Mouse (Mus musculus): ENCODE results near the gene Dennd1a. TPM values are rescaled to one million over a fixed set of nuclear protein-coding genes. Genes with fewer than 3 reads are reported as not detected.

The Dennd1a gene
- total RNA-seq, 2 experiments from 2014 or later = 28.4 to 28.5 TPM

- H3K4me3 ChIP-seq = no peak overlapping the region
- intact Hi-C loops (cut with DNase I) = no loop called here
- DNase-seq = no peak
- no peak overlapping the region for H3K27ac ChIP-seq
- TF ChIP-seq CTCF (IDR thresholded peaks at IDR 0.05) = no peak
Measured at GRCm38 (mm10) chr2:38220687-38221435, 66.3 kb downstream of the Dennd1a start.

- Histone ChIP-seq H3K4me3 (no peak overlapping the region), H3K27ac (no peak overlapping the region)
- no peak for DNase-seq
- intact Hi-C loops (cut with DNase I) = no loop called here
- no peak for TF ChIP-seq CTCF (IDR thresholded peaks at IDR 0.05)
Measured at GRCm38 (mm10) chr2:38219666-38220065, 67.5 kb downstream of the Dennd1a start.

- no peak for DNase-seq
- H3K4me3 ChIP-seq = no peak overlapping the region
- no peak overlapping the region for H3K27ac ChIP-seq
- intact Hi-C loops (cut with DNase I) = no loop called here
- TF ChIP-seq CTCF (IDR thresholded peaks at IDR 0.05) = no peak
Measured at GRCm38 (mm10) chr2:38213041-38213440, 74.1 kb downstream of the Dennd1a start.

DNA sequence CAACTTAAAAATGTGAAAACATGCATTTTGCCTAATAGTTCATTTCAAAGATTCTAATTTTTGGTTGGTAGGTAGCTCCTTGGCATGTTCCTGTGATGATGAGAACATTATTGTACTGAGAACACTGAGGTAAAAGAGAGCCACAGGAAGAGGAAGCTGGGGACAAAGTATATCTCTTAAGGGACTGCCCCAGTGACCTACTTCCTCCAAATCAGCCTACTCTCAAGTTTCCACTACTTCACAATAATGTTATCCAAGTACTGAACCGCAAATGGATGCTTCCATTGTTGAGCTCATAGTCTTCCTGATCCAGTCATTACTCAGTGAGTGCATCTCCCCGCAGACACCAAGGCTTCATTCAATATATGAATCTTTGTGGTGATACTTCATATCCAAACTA lies 75.8 kb downstream of the Dennd1a start:
- intact Hi-C loops (cut with DNase I) = no loop called here
- H3K4me3 ChIP-seq = no peak overlapping the region

DNA sequence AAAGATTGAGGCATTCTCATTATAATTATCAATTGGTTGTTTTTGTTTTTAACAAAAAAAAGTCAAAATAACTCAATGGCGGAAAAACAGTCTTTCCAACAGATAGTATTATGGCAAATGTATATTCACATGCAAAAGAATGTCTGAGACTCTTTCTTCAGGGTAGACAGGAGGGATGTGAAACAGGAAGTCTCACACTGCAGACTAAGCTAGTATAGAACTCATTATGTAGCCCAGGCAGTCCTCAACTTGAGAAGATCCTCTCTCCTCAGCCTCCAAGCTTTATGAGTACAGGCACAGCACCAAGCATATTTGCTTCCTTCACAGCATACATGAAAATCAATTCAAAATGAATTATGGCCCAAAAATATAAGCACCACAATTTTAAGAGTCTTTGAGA lies 79.4 kb downstream of the Dennd1a start:
- H3K27ac ChIP-seq = no peak overlapping the region
- DNase-seq = no peak
- H3K4me3 ChIP-seq = no peak overlapping the region
- no peak for TF ChIP-seq CTCF (IDR thresholded peaks at IDR 0.05)
- intact Hi-C loops (cut with DNase I) = no loop called here

More for the DNA sequence above, 75.8 kb downstream of the Dennd1a start:
- no peak overlapping the region for H3K27ac ChIP-seq
- DNase-seq = no peak
- TF ChIP-seq CTCF (IDR thresholded peaks at IDR 0.05) = no peak

DNA sequence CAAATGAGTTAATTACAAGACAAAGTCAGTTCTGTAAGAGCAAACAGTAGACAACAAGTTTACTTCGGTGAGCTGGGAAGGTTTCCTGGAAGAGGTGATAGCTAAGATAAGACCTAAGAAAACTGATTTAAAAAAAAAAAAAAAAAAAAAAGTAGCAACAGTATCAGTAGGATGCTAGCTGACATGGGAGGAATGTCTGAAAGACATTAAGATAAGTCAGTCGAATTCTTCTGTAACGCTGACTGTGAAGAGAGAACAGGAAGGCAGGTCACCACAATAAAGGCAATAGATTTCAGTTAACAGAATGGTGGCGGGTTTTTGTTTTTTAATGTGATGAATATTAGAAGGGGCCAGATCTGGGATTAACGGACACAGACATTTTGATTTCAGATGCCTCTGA lies 81.9 kb downstream of the Dennd1a start:
- intact Hi-C loops (cut with DNase I) = no loop called here
- Histone ChIP-seq H3K27ac (no peak overlapping the region), H3K4me3 (no peak overlapping the region)
- no peak for DNase-seq
- TF ChIP-seq CTCF (IDR thresholded peaks at IDR 0.05) = no peak

DNA sequence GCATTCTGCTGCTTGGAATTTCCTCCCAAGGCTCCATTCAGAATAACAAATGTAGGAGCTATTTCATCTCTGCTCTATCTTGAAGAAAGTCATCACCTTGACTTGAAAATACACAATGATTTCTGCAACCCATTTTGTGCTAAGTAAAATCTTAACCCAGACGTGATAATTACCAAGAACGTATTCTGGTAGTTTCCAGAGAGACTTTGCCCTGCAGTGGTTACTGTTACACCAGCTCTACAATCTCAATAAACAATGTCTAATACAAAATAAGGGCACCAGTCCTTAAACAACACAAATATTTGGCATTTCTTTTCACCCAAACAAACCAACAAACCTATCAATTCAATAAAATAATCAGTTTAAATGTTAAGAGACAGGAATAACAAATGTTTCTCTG lies 82.5 kb downstream of the Dennd1a start:
- intact Hi-C loops (cut with DNase I) = no loop called here
- TF ChIP-seq CTCF (IDR thresholded peaks at IDR 0.05) = no peak
- Histone ChIP-seq H3K27ac (no peak overlapping the region), H3K4me3 (no peak overlapping the region)
- DNase-seq = no peak

DNA sequence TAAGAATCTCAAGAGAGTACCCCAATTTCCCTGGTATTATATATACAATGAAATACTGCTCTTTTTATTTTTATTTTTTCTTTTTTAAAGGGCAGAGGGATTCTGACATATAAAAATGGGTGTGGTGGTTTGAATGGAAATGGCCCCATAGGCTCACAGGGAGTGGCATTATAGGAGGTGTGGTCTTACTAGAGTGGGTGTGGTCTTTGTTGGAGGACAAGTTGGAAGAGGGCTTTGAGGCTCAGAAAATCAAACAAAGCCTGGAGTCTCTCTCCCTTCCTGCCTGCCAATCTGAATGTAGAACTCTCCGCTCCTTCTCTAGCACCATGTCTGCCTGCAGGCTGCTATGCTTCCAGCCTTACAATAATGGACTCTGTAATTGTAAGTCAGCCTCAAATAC lies 89.1 kb downstream of the Dennd1a start:
- intact Hi-C loops (cut with DNase I) = loop anchor here (5.0 kb wide), 1 partner anchor 89 kb away; the partner anchor contains the start of gene Dennd1a
- no peak for TF ChIP-seq CTCF (IDR thresholded peaks at IDR 0.05)
- no peak overlapping the region for H3K4me3 ChIP-seq

DNA sequence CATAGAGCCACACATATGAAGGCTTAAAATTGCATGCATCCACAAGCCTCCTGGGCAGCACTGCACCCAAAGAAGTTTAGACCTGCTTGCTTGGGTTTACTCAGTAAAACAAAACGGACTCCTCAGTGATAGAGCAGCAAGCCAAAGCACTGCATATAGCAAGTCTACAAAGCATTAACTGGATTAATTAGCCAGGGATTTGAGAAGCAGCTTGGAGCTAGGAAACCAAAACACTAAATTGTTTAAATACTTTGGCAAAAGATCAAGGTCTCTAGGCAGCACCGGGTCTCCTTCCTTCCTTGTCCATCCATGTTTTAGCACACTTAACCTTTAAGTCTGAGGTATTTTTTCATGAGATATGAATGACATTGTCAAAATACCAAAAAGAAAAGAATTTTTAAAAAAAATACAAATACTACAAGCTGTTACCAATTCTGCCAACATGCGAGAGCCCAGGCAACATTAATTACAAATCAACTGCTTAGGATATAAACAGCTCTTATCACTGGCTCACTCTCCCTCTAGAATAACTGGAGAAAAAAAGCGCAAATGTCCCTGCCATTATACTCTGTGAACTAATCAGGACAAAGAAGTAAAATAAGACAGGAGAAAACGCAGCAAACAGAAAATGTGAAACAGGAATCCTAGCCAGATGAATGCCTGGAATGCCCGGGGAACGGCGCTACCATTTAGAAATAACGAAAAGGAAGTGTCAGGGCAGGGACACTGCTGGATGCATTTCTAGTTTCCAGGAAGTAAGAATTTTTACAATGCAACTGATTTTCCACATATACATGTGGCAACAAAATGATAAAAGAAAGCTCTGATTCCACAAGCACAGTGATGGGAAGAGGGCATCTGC lies 90.8 kb downstream of the Dennd1a start:
- no peak for TF ChIP-seq CTCF (IDR thresholded peaks at IDR 0.05)

More for the DNA sequence above, 89.1 kb downstream of the Dennd1a start:
- DNase-seq = no peak
- H3K27ac ChIP-seq = no peak overlapping the region

GRCm38 (mm10) chr2:38192007-38192406 lies 95.2 kb downstream of the Dennd1a start:
- TF ChIP-seq CTCF (IDR thresholded peaks at IDR 0.05) = no peak
- Histone ChIP-seq H3K27ac (no peak overlapping the region), H3K4me3 (no peak overlapping the region)
- no peak for DNase-seq
- intact Hi-C loops (cut with DNase I) = no loop called here

More for the DNA sequence above, 90.8 kb downstream of the Dennd1a start:
- DNase-seq = no peak
- H3K27ac ChIP-seq = no peak overlapping the region
- peak overlapping the region; percentile 31 for H3K4me3 ChIP-seq
- intact Hi-C loops (cut with DNase I) = loop anchor here (5.0 kb wide), 1 partner anchor 91 kb away; the partner anchor contains the start of gene Dennd1a

DNA sequence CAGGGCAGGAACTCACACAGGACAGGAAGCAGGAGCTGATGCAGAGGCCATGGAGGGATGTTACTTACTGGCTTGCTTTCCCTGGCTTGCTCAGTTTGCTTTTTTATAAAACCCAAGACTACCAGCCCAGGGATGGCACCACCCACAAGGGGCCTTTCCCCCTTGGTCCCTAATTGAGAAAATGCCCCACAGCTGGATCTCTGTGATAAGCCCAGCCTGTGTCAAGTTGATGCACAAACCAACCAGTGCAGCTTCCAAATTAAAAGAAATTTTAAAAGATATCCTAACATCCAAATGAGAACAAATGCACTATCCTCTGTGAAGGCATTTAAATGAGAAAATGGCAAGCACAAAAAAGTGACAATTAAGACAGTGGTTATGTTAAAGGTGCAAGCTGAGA lies 95.6 kb downstream of the Dennd1a start:
- no peak for TF ChIP-seq CTCF (IDR thresholded peaks at IDR 0.05)
- DNase-seq = no peak
- intact Hi-C loops (cut with DNase I) = no loop called here

GRCm38 (mm10) chr2:38186438-38186837 lies 100.8 kb downstream of the Dennd1a start:
- peak; percentile 71 for TF ChIP-seq CTCF (IDR thresholded peaks at IDR 0.05)
- intact Hi-C loops (cut with DNase I) = loop anchor here (2.0 kb wide), 1 partner anchor 188 kb away; no protein-coding TSS in a partner anchor
- peak; percentile 45 for DNase-seq
- Histone ChIP-seq H3K27ac (no peak overlapping the region), H3K4me3 (no peak overlapping the region)

More for the DNA sequence above, 95.6 kb downstream of the Dennd1a start:
- Histone ChIP-seq H3K27ac (no peak overlapping the region), H3K4me3 (no peak overlapping the region)

DNA sequence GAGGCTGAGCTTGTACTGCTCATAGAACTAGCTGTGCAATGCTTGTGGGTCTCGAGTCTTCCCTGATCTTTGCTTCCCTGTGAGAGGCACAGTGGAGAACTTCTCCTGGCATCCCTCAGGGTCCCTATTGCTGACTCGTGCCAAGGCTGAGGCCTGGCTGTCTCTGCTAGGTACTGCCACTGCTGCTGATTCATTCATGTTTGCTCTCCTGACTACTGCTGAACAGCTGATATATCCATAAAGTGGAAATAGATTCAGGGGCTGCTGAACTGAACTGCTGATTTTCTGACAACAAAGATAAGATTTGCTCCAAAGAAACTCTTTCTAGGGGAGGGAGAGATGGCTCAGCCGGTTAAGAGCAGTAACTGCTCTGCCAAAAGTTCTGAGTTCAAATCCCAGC lies 102.2 kb downstream of the Dennd1a start:
- Histone ChIP-seq H3K4me3 (no peak overlapping the region), H3K27ac (no peak overlapping the region)
- intact Hi-C loops (cut with DNase I) = no loop called here
- TF ChIP-seq CTCF (IDR thresholded peaks at IDR 0.05) = no peak
- DNase-seq = no peak
